Mouse (Mus musculus) liver, postnatal 0 days (tissue): ENCODE data around the gene Acer3. TPM values are rescaled to one million over a fixed set of nuclear protein-coding genes. Genes with fewer than 3 reads are reported as not detected.
A peak's percentile ranks its signal among the peaks of the same experiment; 100 is the strongest.
"Not testable (repeated sequence)": the region's sequence is repeated elsewhere in the genome, so short reads cannot be mapped to it uniquely, and the experiment has no call there.

Source experiments
- ATAC-seq: fragments of 200-750 bp; cut with Nextera tagmentation; 2 replicates; pipeline ENCODE4 v1.8.0; 2017; ENCODE audit warnings: mild to moderate bottlenecking, moderate library complexity
- DNase-seq: peaks from one replicate; pipeline ENCODE4 v3.0.0-alpha.2; 2016
- H3K27ac ChIP-seq: fragments of 300-500 bp; sonication (generic); 2 replicates; pipeline ENCODE4 v1.5.1; 2014; ENCODE audit warnings: antibody characterized with exemption, moderate library complexity, mild to moderate bottlenecking, low read depth
- H3K27me3 ChIP-seq: fragments of 300-500 bp; sonication (generic); 2 replicates; pipeline ENCODE4 v1.6.1; 2014; ENCODE audit warnings: low read length, control low read depth, mixed read lengths; ENCODE audit not compliant: insufficient read depth
- H3K36me3 ChIP-seq: fragments of 300-500 bp; sonication (generic); replicated peaks from 2 replicates; pipeline ENCODE4 v1.6.1; 2014; ENCODE audit warnings: mild to moderate bottlenecking, control low read depth, low read length, moderate library complexity, mixed read lengths; ENCODE audit not compliant: insufficient read depth
- H3K4me1 ChIP-seq: fragments of 300-500 bp; sonication (generic); 2 replicates; pipeline ENCODE4 v1.6.1; 2014; ENCODE audit warnings: antibody characterized with exemption, mild to moderate bottlenecking, control low read depth; ENCODE audit not compliant: insufficient read depth
- H3K4me2 ChIP-seq: fragments of 300-500 bp; sonication (generic); 2 replicates; pipeline ENCODE4 v1.6.1; 2014; ENCODE audit warnings: low read depth, mild to moderate bottlenecking, low read length, moderate library complexity, mixed read lengths
- H3K4me3 ChIP-seq: fragments of 300-500 bp; sonication (generic); 2 replicates; pipeline ENCODE4 v1.5.1; 2014; ENCODE audit warnings: low read depth, low read length
- H3K9ac ChIP-seq: fragments of 300-500 bp; sonication (generic); replicated peaks from 2 replicates; pipeline ENCODE4 v1.6.1; 2014; ENCODE audit warnings: mild to moderate bottlenecking, moderate library complexity
- H3K9me3 ChIP-seq: fragments of 300-500 bp; sonication (generic); 2 replicates; pipeline ENCODE4 v1.6.1; 2016; ENCODE audit warnings: mild to moderate bottlenecking, control low read depth, low read length, mixed read lengths
- CTCF ChIP-seq: sonication (generic); IDR thresholded peaks from 2 replicates; pipeline ENCODE4 v1.5.1; 2016; ENCODE audit warnings: antibody characterized with exemption, low read depth
- EP300 ChIP-seq: IDR thresholded peaks from 2 replicates; pipeline ENCODE4 v1.6.1; 2016; ENCODE audit warnings: antibody characterized with exemption, low read depth, mild to moderate bottlenecking
- WGBS: fragments of 180-500 bp; shearing (Covaris S2); extraction: QIAGEN DNeasy Blood & Tissue Kit; methylation state at CpG from one replicate; pipeline ENCODE4 v1.1.7; 2014; ENCODE audit not compliant: insufficient replicate concordance; 5-methylcytosine and 5-hydroxymethylcytosine counted together
- polyA plus RNA-seq: library from polyadenylated mRNA; unstranded; fragments of >200 nt; fragmentation: Nextera tagmentation; extraction: Ambion mirVana; gene quantifications from 2 replicates; pipeline ENCODE4 v1.2.1, GENCODE M21; 2015

The Acer3 gene
- polyA plus RNA-seq, 1 experiment from 2014 or later, result 18.7 TPM

GRCm38 (mm10) chr7:98289585-98289984 lies 31.4 kb downstream of the Acer3 start:
- Histone ChIP-seq H3K9ac (no peak overlapping the region), H3K4me2 (no peak overlapping the region), H3K4me1 (no peaks in the 10 kb centered on the region), H3K4me3 (no peak overlapping the region), H3K27me3 (no peaks in the 10 kb centered on the region), H3K27ac (no peak overlapping the region), H3K9me3 (no peaks in the 10 kb centered on the region), H3K36me3 (no peaks in the 10 kb centered on the region)
- DNase-seq (no peak), ATAC-seq (no peak)
- 40% methylated on average over 3 of the region's 3 CpGs for WGBS
- no peak for TF ChIP-seq EP300
- peak; percentile 73 for TF ChIP-seq CTCF

- no peak for DNase-seq
These were observed 44.7 kb downstream of the Acer3 start for GRCm38 (mm10) chr7:98276263-98276662.

GRCm38 (mm10) chr7:98268166-98268565 lies 52.8 kb downstream of the Acer3 start:
- ATAC-seq, H3K4me2 ChIP-seq, H3K9me3 ChIP-seq, H3K27me3 ChIP-seq, H3K9ac ChIP-seq, H3K36me3 ChIP-seq, H3K4me3 ChIP-seq, DNase-seq, H3K27ac ChIP-seq, H3K4me1 ChIP-seq: not testable (repeated sequence)
- 58% methylated on average over 14 of the region's 15 CpGs for WGBS

More at GRCm38 (mm10) chr7:98276263-98276662, 44.7 kb downstream of the Acer3 start:
- Histone ChIP-seq H3K9me3 (no peaks in the 10 kb centered on the region), H3K27me3 (no peaks in the 10 kb centered on the region), H3K4me2 (no peak overlapping the region), H3K27ac (no peak overlapping the region), H3K4me3 (no peak overlapping the region), H3K4me1 (no peaks in the 10 kb centered on the region), H3K36me3 (0 out of 2 replicates have a peak, but pooled peaks cover under 1% of the 10 kb centered on the region), H3K9ac (no peak overlapping the region)
- TF ChIP-seq CTCF (peak; percentile 47), EP300 (no peak)
- no peak for ATAC-seq

- no peaks in the 10 kb centered on the region for H3K27me3 ChIP-seq
- no peak overlapping the region for H3K27ac ChIP-seq
- ATAC-seq (no peak), DNase-seq (no peak)
- WGBS, result 88% methylated on average over 2 of the region's 2 CpGs
- no peak overlapping the region for H3K9ac ChIP-seq
- H3K4me3 ChIP-seq, result no peak overlapping the region
- H3K4me1 ChIP-seq, result no peaks in the 10 kb centered on the region
- TF ChIP-seq EP300, result no peak
- TF ChIP-seq CTCF, result no peak
- H3K36me3 ChIP-seq, result peaks cover 8% of the 10 kb centered on the region
- H3K9me3 ChIP-seq, result no peaks in the 10 kb centered on the region
- H3K4me2 ChIP-seq, result no peak overlapping the region
These were observed 68.5 kb downstream of the Acer3 start for GRCm38 (mm10) chr7:98252520-98252919.

GRCm38 (mm10) chr7:98236686-98237359 lies 84.2 kb downstream of the Acer3 start:
- Histone ChIP-seq H3K4me3 (no peak overlapping the region), H3K27ac (no peak overlapping the region), H3K9ac (no peak overlapping the region), H3K27me3 (no peaks in the 10 kb centered on the region), H3K36me3 (peaks cover 6% of the 10 kb centered on the region; the same call in 1 of the 2 replicates), H3K4me2 (no peak overlapping the region), H3K4me1 (no peaks in the 10 kb centered on the region), H3K9me3 (no peaks in the 10 kb centered on the region)
- WGBS, result 83% methylated on average over 3 of the region's 3 CpGs
- DNase-seq (no peak), ATAC-seq (no peak)
- TF ChIP-seq CTCF (no peak), EP300 (no peak)

- H3K27me3 ChIP-seq, result no peaks in the 10 kb centered on the region
- H3K4me1 ChIP-seq, result no peaks in the 10 kb centered on the region
- H3K27ac ChIP-seq, result no peak overlapping the region
- H3K4me2 ChIP-seq, result no peak overlapping the region
- no peak overlapping the region for H3K4me3 ChIP-seq
- DNase-seq, result no peak
- TF ChIP-seq EP300 (no peak), CTCF (no peak)
- peaks cover 3% of the 10 kb centered on the region; the same call in 1 of the 2 replicates for H3K36me3 ChIP-seq
- H3K9ac ChIP-seq, result no peak overlapping the region
- 82% methylated on average over 4 of the region's 4 CpGs for WGBS
- H3K9me3 ChIP-seq, result no peaks in the 10 kb centered on the region
- ATAC-seq, result no peak
These were observed 97.2 kb downstream of the Acer3 start for GRCm38 (mm10) chr7:98223796-98224195.

GRCm38 (mm10) chr7:98216713-98217112 lies 104.3 kb downstream of the Acer3 start:
- DNase-seq (no peak), ATAC-seq (no peak)
- H3K4me1 ChIP-seq, result no peaks in the 10 kb centered on the region
- no peaks in the 10 kb centered on the region for H3K9me3 ChIP-seq
- H3K36me3 ChIP-seq, result peaks cover 9% of the 10 kb centered on the region
- TF ChIP-seq EP300, result no peak
- TF ChIP-seq CTCF, result no peak
- H3K9ac ChIP-seq, result no peak overlapping the region
- H3K4me2 ChIP-seq, result no peak overlapping the region
- H3K27ac ChIP-seq, result no peak overlapping the region
- no peak overlapping the region for H3K4me3 ChIP-seq
- no peaks in the 10 kb centered on the region for H3K27me3 ChIP-seq
